Mouse (Mus musculus) forebrain, embryonic 14.5 days (tissue): ENCODE data around the gene Klk1b5. TPM values are rescaled to one million over a fixed set of nuclear protein-coding genes. Genes with fewer than 3 reads are reported as not detected.

Experiments used
- ATAC-seq: fragments of 200-750 bp; cut with Nextera tagmentation; 2 replicates; pipeline ENCODE4 v1.8.0; 2017; ENCODE audit warnings: mild to moderate bottlenecking, moderate library complexity
- DNase-seq: peaks from one replicate; pipeline ENCODE4 v3.0.0-alpha.2; 2015; ENCODE audit warnings: low spot score
- H3K27ac ChIP-seq: fragments of 300-500 bp; sonication (generic); 2 replicates; pipeline ENCODE4 v1.5.1; 2014; ENCODE audit warnings: low read depth, mild to moderate bottlenecking, control low read depth, low read length, moderate library complexity
- H3K27me3 ChIP-seq: fragments of 300-500 bp; sonication (generic); replicated peaks from 2 replicates; pipeline ENCODE4 v1.6.1; 2014; ENCODE audit warnings: low read length, control low read depth, mixed read lengths; ENCODE audit not compliant: control insufficient read depth, insufficient read depth
- H3K36me3 ChIP-seq: fragments of 300-500 bp; sonication (generic); 2 replicates; pipeline ENCODE4 v1.6.1; 2014; ENCODE audit warnings: low read length, control low read depth; ENCODE audit not compliant: control insufficient read depth, insufficient read depth
- H3K4me1 ChIP-seq: fragments of 300-500 bp; sonication (generic); 2 replicates; pipeline ENCODE4 v1.6.1; 2014; ENCODE audit warnings: antibody characterized with exemption, low read length, control low read depth; ENCODE audit not compliant: control insufficient read depth, insufficient read depth
- H3K4me2 ChIP-seq: fragments of 300-500 bp; sonication (generic); 2 replicates; pipeline ENCODE4 v1.6.1; 2014; ENCODE audit warnings: mild to moderate bottlenecking, control low read depth, low read length
- H3K4me3 ChIP-seq: fragments of 300-500 bp; sonication (generic); 2 replicates; pipeline ENCODE4 v1.5.1; 2014; ENCODE audit warnings: low read depth, low read length, control low read depth
- H3K9ac ChIP-seq: fragments of 300-500 bp; sonication (generic); 2 replicates; pipeline ENCODE4 v1.6.1; 2014; ENCODE audit warnings: mild to moderate bottlenecking, low read length, control low read depth, moderate library complexity
- H3K9me3 ChIP-seq: fragments of 300-500 bp; sonication (generic); replicated peaks from 2 replicates; pipeline ENCODE4 v1.6.1; 2016; ENCODE audit warnings: low read length, control low read depth, mixed read lengths; ENCODE audit not compliant: control insufficient read depth
- WGBS: fragments of 180-500 bp; shearing (Covaris S2); extraction: QIAGEN DNeasy Blood & Tissue Kit; methylation state at CpG from one replicate; pipeline ENCODE4 v1.1.7; 2014; 5-methylcytosine and 5-hydroxymethylcytosine counted together
- polyA plus RNA-seq: library from polyadenylated mRNA; unstranded; fragments of >200 nt; fragmentation: Nextera tagmentation; extraction: Ambion mirVana; gene quantifications from 2 replicates; pipeline ENCODE4 v1.2.1, GENCODE M21; 2014

Klk1b5 gene
- polyA plus RNA-seq, 1 experiment from 2014 or later = not detected

DNA sequence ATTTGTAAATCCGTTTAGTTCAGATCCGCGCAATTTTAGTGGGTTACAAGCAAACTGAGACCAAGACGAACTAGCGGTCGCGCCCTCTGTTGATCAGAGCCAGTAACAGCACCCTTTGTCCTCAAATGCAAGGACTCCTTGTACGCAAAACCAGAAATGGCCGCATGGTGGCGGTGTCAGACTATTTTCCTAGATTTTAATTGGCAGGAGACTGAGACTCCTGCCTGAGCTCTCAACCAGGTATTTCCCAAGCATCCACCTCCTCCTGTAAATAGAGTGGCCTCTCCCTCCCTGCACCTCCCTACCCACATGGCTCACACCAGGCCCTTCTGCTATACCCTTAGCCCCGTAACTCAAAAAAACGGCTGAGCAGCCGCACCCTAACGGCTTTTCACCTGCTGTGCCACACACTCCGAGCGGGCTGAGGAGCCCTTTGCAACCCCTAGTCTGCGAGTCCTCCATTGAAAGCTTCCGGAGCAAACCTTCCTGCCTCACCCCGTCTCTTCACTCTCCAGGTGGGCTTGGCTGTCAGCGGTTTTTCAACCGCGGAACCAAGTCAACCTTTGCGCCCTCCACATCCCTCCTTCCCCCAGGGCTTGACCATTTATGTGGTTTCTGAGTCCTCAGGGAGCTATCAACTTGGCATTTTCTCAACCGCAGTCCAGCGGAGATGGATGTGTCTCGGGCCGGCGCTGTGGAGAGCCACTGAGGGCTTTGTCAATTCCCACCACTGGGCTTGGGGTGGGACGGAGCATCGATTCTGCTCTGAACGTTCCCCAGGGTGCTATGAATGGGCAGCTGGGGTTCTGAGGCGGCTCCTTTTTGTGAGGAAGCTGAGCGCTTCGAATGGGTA is 47.3 kb downstream of the Klk1b5 start:
- peak overlapping the region; percentile 21 for H3K4me3 ChIP-seq
- ATAC-seq (peak; percentile 83), DNase-seq (peak; percentile 98)
- 2% methylated on average over 34 of the region's 34 CpGs for WGBS
- no peaks in the 10 kb centered on the region for H3K9me3 ChIP-seq
- H3K4me1 ChIP-seq = no peaks in the 10 kb centered on the region
- H3K4me2 ChIP-seq = peak overlapping the region; percentile 46
- no peaks in the 10 kb centered on the region for H3K36me3 ChIP-seq
- H3K9ac ChIP-seq = peak overlapping the region; percentile 42; the same call in 1 of the 2 replicates
- no peak overlapping the region for H3K27ac ChIP-seq
- no peaks in the 10 kb centered on the region for H3K27me3 ChIP-seq

DNA sequence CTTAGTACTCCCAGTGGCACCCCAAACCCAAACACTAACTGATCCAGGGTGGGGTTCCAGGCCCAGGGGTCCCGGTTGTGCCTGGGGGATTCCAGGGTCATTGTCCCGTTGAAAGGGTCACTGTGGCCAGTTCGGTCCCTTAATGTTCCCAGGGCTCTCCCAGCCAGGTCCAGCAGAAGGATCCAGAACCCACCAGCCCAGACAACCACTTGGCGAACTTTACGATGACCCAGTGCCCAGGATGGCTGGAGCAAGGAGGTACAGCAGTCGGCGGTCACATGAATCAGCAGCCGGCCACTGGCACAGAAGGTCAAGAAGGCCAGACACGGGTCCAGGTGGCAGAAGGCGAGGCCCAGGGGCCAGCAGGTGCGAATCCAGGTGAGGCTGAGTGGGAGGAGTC is 52.4 kb downstream of the Klk1b5 start:
- no peak overlapping the region for H3K4me2 ChIP-seq
- H3K4me3 ChIP-seq = no peak overlapping the region
- WGBS = 83% methylated on average over 11 of the region's 11 CpGs
- H3K36me3 ChIP-seq = no peaks in the 10 kb centered on the region
- ATAC-seq (no peak), DNase-seq (no peak)
- H3K27ac ChIP-seq = no peak overlapping the region
- H3K9ac ChIP-seq = no peak overlapping the region
- H3K27me3 ChIP-seq = no peaks in the 10 kb centered on the region
- H3K4me1 ChIP-seq = no peaks in the 10 kb centered on the region
- H3K9me3 ChIP-seq = no peaks in the 10 kb centered on the region

DNA sequence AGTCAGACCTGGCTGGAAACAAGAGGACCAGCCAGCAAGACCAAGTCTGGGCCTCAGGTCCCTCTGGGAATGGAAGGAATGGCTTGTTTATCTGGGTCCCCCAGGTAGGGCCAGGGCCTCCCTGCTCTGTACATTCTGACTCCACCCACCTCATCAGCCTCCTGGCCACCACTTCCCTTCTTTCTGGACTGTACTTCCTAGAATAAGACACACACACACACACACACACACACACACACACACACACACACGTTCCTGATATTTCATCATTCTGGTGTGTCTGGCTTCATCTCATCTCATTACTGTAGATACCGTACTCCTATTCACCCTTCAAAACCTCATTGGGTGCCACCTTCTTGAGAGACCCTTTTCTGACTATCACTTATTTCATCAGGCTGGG is 53.7 kb downstream of the Klk1b5 start:
- Histone ChIP-seq H3K9ac (no peak overlapping the region), H3K4me3 (no peak overlapping the region), H3K4me1 (no peaks in the 10 kb centered on the region), H3K9me3 (no peaks in the 10 kb centered on the region), H3K27ac (no peak overlapping the region), H3K27me3 (no peaks in the 10 kb centered on the region), H3K4me2 (no peak overlapping the region), H3K36me3 (no peaks in the 10 kb centered on the region)
- DNase-seq = no peak
- no peak for ATAC-seq
- WGBS = 91% methylated on average over 2 of the region's 2 CpGs

Other genes starting within 250 kb of the Klk1b5 start
- gene Klk1b1, start 249.2 kb upstream of the Klk1b5 start, polyA plus RNA-seq = not detected in 2 replicates
- not detected in 2 replicates for gene Klk1b9, start 239.9 kb upstream of the Klk1b5 start, polyA plus RNA-seq
- not detected in 2 replicates for gene Klk1b11, start 220.1 kb upstream of the Klk1b5 start, polyA plus RNA-seq
- gene Klk1b26, start 203.8 kb upstream of the Klk1b5 start, polyA plus RNA-seq = not detected in 2 replicates
- gene Klk1b27, start 163.7 kb upstream of the Klk1b5 start, polyA plus RNA-seq = not detected in 2 replicates
- not detected in 2 replicates for gene Klk1b21, start 113.6 kb upstream of the Klk1b5 start, polyA plus RNA-seq
- not detected in 2 replicates for gene Klk1b22, start 103.3 kb upstream of the Klk1b5 start, polyA plus RNA-seq
- not detected in 2 replicates for gene Klk1b16, start 79.2 kb upstream of the Klk1b5 start, polyA plus RNA-seq
- gene Klk1b24, start 27.7 kb upstream of the Klk1b5 start, polyA plus RNA-seq = not detected in 2 replicates
- not detected in 2 replicates for gene Klk1b3, start 17.8 kb upstream of the Klk1b5 start, polyA plus RNA-seq
- not detected in 2 replicates for gene Klk1b4, start 8.5 kb upstream of the Klk1b5 start, polyA plus RNA-seq
- not detected in 2 replicates for gene Klk1, start 9.4 kb downstream of the Klk1b5 start, polyA plus RNA-seq
- not detected in 2 replicates for gene Gm36864, start 20.2 kb downstream of the Klk1b5 start, polyA plus RNA-seq
- 1.9 and 2.4 TPM in 2 replicates for gene 1700028J19Rik, start 30.8 kb downstream of the Klk1b5 start, polyA plus RNA-seq
- gene 2410002F23Rik, start 30.8 kb downstream of the Klk1b5 start, polyA plus RNA-seq = 162 and 186 TPM in 2 replicates
- gene Acp4, start 41.4 kb downstream of the Klk1b5 start, polyA plus RNA-seq = not detected in 2 replicates
- not detected in 2 replicates for gene Gm15517, start 45.5 kb downstream of the Klk1b5 start, polyA plus RNA-seq
- gene Clec11a, start 91.0 kb downstream of the Klk1b5 start, polyA plus RNA-seq = 3.7 and 4.5 TPM in 2 replicates
- 9.5 and 15.1 TPM in 2 replicates for gene Shank1, start 94.3 kb downstream of the Klk1b5 start, polyA plus RNA-seq
- 19.0 and 25.3 TPM in 2 replicates for gene Syt3, start 168.2 kb downstream of the Klk1b5 start, polyA plus RNA-seq
- gene 1700008O03Rik, start 169.9 kb downstream of the Klk1b5 start, polyA plus RNA-seq = 0.63 and 0.86 TPM in 2 replicates
- 20.8 and 22.1 TPM in 2 replicates for gene Lrrc4b, start 213.1 kb downstream of the Klk1b5 start, polyA plus RNA-seq
- gene Aspdh, start 249.4 kb downstream of the Klk1b5 start, polyA plus RNA-seq = 5.3 TPM in 2 replicates